Mouse (Mus musculus) cerebellum, adult 2 months (tissue): ENCODE data around the gene Ttll1. TPM values are rescaled to one million over a fixed set of nuclear protein-coding genes. Genes with fewer than 3 reads are reported as not detected.

ENCODE experiments used
- DNase-seq, 2 experiments: peaks; one replicate each; pipeline ENCODE4 v3.0.0; 2021
- H3K27ac ChIP-seq: fragments of 200-500 bp; 2 replicates; pipeline ENCODE4 v1.5.1; 2012; ENCODE audit warnings: low read length, control low read depth, inconsistent platforms; ENCODE audit not compliant: insufficient read depth
- H3K27me3 ChIP-seq: fragments of 200-500 bp; 2 replicates; pipeline ENCODE4 v1.6.1; 2012; ENCODE audit warnings: inconsistent platforms, mild to moderate bottlenecking, low read length, moderate library complexity; ENCODE audit not compliant: control insufficient read depth, insufficient read depth
- H3K4me1 ChIP-seq: fragments of 200-500 bp; 2 replicates; pipeline ENCODE4 v1.6.1; 2011; ENCODE audit warnings: low read length; ENCODE audit not compliant: control insufficient read depth, insufficient read depth
- H3K4me3 ChIP-seq: fragments of 200-500 bp; replicated peaks from 2 replicates; pipeline ENCODE3; 2011; ENCODE audit warnings: mild to moderate bottlenecking, low read depth, low read length, control low read depth; ENCODE audit not compliant: insufficient read depth
- CTCF ChIP-seq: fragments of 200-500 bp; IDR thresholded peaks from 2 replicates; pipeline ENCODE4 v1.5.1; 2011; ENCODE audit warnings: low read depth, mild to moderate bottlenecking, control low read depth, low read length, moderate library complexity, borderline replicate concordance; ENCODE audit not compliant: insufficient read depth
- POLR2A ChIP-seq: fragments of 200-500 bp; IDR thresholded peaks from 2 replicates; pipeline ENCODE4 v1.6.1; 2011; ENCODE audit warnings: low read length, control low read depth, borderline replicate concordance; ENCODE audit not compliant: insufficient read depth
- WGBS: fragments of 180-500 bp; shearing (Covaris S2); methylation state at CpG from one replicate; pipeline ENCODE4 v1.1.7; 2018; 5-methylcytosine and 5-hydroxymethylcytosine counted together
- polyA plus RNA-seq: library from polyadenylated mRNA; depleted of rRNA; stranded (reverse); fragments of >200 nt; gene quantifications from 2 replicates; pipeline ENCODE4 v1.2.3, GENCODE M21; 2012; rRNA removed

Ttll1 gene
- polyA plus RNA-seq, result 33.9 and 36.8 TPM in 2 replicates

DNA sequence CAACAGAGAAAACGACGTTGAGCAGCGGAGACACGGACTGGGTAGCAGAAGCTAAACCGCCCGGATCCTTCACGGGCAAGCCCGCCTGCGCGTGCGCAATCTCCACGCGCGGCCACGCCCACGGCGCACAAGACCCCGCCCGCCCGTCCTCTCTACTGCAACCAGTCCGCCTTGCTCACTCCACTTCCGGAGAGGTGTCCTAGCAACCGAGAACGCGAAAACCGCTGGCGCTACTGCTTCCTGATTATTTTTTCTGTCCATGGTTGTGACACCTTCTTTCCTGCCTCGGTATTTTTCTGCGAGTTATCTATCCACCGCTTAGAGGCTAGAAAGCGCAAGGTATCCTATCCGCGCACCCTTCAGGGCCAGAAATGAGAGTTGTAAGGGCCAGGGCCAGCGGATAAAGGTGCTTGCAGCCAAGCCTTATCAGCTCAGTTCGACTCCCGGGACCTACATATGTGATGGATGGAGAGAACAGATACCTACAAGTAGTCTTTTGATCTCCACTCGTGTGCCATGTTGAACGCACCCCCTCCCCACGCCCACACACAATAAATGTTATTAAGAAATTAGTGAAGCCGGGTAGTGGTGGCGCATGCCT lies at the start of gene Ttll1:
TSS of gene Ttll1 (minus strand) at position 89 of the 601 bp plus-strand sequence.
- Histone ChIP-seq H3K27ac (no peak within 1 kb of the TSS), H3K4me1 (no peaks in the 10 kb centered on the region)
- DNase-seq, result peak; percentile 91

DNA sequence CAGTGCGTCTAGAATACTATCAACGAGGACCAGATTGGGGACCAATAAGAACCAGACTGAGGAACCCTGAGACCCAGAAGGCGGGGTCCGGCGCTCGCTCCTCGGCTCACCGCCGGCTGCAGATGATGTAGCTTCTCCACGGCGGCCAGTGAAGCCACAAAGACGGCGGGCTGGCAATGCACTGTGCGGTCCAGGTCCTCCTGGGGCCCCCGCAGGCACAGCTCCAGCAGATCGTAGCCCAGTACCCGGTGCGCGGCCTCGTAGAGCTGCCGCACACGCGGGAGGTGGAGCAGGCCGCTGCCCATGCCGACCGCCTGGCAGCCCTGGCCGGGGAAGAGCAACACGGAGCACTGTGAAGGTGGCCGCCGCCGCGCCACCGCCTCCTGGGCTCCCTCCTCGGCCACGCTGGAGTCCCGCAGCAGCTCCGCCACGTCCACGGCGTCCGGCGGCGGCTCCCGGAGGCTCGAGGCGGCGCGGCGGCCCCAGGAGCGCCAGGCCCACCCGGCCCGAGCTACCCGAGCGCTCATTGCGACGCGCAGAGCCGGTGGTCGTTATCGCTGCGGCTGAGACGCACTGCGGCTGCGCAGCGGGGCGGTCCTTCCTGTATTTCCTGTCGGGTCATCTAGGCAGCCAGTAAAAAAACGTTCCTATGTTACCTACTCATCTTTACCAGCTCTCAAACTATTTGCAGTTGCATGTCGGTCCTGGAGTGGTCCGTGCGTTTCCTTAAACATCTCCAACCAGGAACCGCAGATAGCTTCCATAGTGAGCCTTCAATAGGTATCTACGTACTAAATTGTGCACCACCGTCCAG lies 44.7 kb upstream of the Ttll1 start:
- peaks cover 3% of the 10 kb centered on the region for H3K4me1 ChIP-seq
- TF ChIP-seq CTCF (no peak), POLR2A (peak; percentile 94)
- H3K27me3 ChIP-seq, result no peaks in the 10 kb centered on the region
- peak; percentile 87 to 90 for DNase-seq
- peak overlapping the region; percentile 88 for H3K27ac ChIP-seq
- peak overlapping the region; percentile 73 for H3K4me3 ChIP-seq
- under 1% methylated on average over 74 of the region's 74 CpGs for WGBS

More for the DNA sequence above, at the start of gene Ttll1:
- 12% methylated on average over 41 of the region's 41 CpGs for WGBS
- Histone ChIP-seq H3K4me3 (peak within 1 kb of the TSS; percentile 53), H3K27me3 (no peaks in the 10 kb centered on the region)
- TF ChIP-seq CTCF (no peak), POLR2A (peak; percentile 81; the same call in 1 of the 2 replicates)

DNA sequence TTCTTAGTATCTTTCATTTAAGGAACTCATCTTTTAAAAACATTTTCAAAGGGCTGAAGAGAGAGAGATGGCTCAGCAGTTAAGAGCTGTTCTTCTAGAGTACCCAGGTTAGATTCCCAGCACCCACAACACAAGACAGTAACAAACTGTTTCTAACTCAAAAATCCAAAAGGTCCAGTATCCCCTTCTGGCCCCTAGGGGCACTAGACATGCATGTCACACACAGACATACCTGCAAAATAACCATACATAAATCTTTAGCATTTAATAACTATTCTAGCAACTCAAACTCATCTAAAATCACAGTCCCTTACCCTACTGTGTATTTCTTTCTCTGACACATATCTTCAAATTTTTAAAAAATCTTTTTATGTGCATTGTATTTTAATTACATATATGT lies 43.1 kb upstream of the Ttll1 start:
- no peak for TF ChIP-seq CTCF
- Histone ChIP-seq H3K27ac (no peak overlapping the region), H3K27me3 (no peaks in the 10 kb centered on the region), H3K4me3 (no peak overlapping the region), H3K4me1 (peaks cover 7% of the 10 kb centered on the region)
- DNase-seq, result no peak

DNA sequence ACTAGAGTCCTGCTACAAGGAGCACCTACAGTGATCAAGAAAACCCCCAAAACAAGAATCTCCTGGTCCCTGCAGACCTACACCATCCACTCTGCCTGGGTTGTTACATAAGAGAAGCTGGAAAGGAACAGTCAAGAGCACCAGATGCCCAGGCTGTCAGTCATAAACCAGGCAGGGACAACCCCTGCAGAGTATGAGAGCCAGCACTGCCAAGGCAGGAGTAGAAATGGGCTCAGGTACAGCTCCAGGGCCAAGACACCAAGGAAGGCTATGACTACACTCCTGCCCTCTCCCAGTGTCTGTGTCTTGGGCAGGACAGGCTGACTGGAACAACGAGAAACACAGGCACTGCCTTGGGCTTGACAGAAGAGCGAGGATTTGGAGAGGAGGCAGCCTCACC lies 39.4 kb upstream of the Ttll1 start:
- Histone ChIP-seq H3K4me1 (peaks cover 7% of the 10 kb centered on the region), H3K27ac (no peak overlapping the region), H3K4me3 (no peak overlapping the region), H3K27me3 (no peaks in the 10 kb centered on the region)
- DNase-seq, result peak in 1 of 2 experiments; percentile 39
- 71% methylated on average over 2 of the region's 2 CpGs for WGBS
- TF ChIP-seq CTCF (no peak), POLR2A (no peak)

DNA sequence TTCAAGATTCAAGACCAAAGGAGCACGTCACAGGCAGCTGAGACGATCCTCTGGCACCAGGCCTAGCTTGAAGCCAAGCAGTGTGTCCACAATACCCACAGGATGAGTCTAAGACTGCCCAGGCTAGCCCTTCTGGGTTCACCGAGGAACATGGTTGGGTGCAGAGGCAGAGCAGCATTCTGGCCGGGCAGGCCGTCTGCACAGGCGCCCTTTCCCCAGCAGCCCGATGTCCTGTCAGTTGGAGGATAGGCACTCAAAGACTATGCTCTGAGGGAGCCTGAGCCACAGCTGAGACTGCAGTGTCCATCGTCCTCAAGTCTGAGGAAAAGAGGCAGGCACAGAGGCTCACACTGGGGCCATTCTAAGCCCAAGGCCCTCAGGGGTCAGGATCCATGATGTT lies 36.5 kb upstream of the Ttll1 start:
- TF ChIP-seq CTCF (no peak), POLR2A (no peak)
- DNase-seq, result no peak
- Histone ChIP-seq H3K4me3 (no peak overlapping the region), H3K4me1 (peaks cover 7% of the 10 kb centered on the region), H3K27me3 (no peaks in the 10 kb centered on the region), H3K27ac (no peak overlapping the region)
- 91% methylated on average over 8 of the region's 8 CpGs for WGBS

DNA sequence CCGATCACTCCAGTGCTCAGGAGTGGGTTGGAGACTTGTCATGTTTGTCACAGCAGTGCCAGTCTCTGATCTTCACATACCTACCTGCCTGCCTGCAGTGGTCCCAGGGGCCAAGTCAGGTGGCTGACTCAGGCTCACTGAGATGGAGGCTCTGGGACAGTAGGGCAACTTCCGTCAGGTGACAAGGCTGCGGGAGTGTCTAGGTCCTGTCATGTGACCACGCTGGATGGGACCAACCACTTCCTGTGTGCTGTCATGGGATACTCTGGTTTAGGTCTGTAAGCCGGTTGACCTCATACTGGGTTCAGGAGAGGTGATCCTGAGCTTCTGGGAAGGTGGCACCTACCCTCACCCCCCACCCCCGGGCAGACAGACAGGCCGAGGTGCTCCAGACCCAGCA lies 35.3 kb upstream of the Ttll1 start:
- WGBS, result 94% methylated on average over 7 of the region's 7 CpGs
- no peak for TF ChIP-seq CTCF
- TF ChIP-seq POLR2A, result no peak
- no peak for DNase-seq
- Histone ChIP-seq H3K4me3 (no peak overlapping the region), H3K27me3 (no peaks in the 10 kb centered on the region), H3K27ac (no peak overlapping the region), H3K4me1 (peaks cover 7% of the 10 kb centered on the region)

DNA sequence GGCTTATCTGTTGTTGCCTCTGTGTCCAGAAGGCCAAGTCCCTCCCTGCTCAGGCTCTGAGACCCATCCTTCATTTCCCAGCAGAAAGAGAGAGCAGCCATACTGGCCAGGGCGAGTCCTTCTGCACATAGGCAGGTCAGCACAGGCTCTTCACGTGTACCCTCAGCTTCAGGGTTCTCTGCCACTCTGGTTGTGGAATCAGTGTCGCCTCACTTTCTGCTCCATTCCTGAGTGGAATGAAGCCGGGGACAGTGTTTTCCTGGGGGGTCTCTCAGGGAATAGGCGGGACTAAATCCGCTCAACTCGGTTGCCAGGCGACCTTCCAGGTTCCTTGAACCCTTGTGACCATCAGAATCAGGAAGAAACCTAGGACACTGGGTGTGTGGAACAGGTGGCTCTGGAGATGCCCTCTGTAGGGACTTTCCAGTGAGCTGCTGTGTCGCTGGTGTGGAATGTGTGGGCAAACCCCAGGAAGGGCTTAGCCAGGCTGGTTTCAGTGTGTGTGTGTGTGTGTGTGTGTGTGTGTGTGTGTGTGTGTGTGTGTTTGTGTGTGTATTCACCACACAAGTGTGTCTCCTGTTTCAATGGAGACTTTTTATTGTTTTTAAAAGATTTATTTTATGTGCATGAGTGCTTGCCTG lies 31.1 kb upstream of the Ttll1 start:
- Histone ChIP-seq H3K4me3 (no peak overlapping the region), H3K27me3 (no peaks in the 10 kb centered on the region), H3K27ac (no peak overlapping the region), H3K4me1 (no peaks in the 10 kb centered on the region)
- WGBS, result 75% methylated on average over 9 of the region's 9 CpGs
- DNase-seq, result no peak
- no peak for TF ChIP-seq POLR2A
- no peak for TF ChIP-seq CTCF

DNA sequence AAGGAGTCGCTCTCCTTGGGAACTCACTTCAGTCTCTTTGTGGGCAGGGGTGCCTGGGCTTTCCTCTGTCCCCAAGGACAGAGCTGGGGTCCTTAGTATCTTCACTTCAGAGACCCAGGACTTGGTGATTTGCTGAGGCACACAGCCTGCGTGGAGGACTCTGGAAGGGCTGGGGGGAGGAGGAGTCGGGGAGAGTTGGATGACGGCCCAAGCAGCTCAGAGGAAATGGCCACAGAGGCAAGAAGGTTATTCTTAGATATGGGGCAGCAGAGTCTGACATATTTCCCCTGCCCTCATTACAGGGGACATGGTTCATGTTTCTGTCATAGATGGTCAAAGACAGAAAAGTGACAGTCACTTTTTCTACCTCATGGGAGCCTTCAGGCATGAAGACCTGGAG lies 29.2 kb upstream of the Ttll1 start:
- 45% methylated on average over 4 of the region's 4 CpGs for WGBS
- DNase-seq, result no peak
- Histone ChIP-seq H3K27me3 (no peaks in the 10 kb centered on the region), H3K27ac (no peak overlapping the region), H3K4me3 (no peak overlapping the region), H3K4me1 (no peaks in the 10 kb centered on the region; the same call in 1 of the 2 replicates)
- no peak for TF ChIP-seq POLR2A
- no peak for TF ChIP-seq CTCF
